Mouse (Mus musculus) testis, postnatal 14 days (tissue): ENCODE measurements around the gene Urgcp.
"Not testable (repeated sequence)": the region's sequence is repeated elsewhere in the genome, so short reads cannot be mapped to it uniquely, and the experiment has no call there.

Experiments used
- DNase-seq: peaks from one replicate; pipeline ENCODE4 v3.0.0; 2021; ENCODE audit warnings: low spot score

Gene Urgcp

DNA sequence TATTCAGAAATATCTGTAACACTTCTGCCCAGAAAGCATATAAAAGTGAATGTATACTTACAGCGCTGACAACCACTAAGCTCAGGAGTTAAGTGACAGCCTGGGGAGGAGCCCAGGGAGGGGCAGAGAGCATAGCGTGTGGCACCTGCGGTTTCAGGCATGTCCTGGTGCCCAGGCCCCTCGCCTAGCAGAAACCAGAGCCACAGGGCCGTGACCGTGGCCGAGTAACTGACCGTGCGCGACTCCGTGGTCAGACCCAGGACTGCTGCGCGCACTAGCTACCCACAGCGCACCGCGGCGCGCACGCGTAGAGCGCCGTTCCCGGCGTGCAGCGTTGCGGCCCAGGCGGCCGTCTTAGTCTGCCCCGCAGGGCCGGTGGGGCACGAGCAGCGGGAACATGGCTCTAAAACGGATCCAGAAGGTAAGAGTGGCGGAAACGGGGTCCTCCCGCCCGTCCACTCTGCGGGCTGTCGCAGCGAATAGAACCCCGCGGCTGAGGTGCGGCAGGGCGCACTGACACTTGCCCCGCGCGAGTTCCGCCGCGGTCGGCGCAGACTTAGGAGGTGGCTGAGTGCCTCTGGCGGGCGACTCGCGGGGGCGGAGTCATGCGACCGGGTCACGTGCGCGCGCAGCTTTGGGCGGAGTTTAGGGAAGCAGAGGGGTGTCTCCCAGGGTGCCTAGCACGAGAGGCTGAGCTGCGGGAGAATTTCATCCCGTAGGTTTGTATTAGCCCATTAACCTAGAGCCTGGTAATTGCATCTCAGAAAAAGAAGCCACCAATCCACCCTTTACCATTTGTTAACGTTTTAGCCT lies at the start of gene Urgcp:
Gene Urgcp, minus strand, starts transcription at position 557 of the 813 bp plus-strand sequence.
- DNase-seq: peak; percentile 95

GRCm38 (mm10) chr11:5809487-5809886 lies 47.3 kb upstream of the Urgcp start:
- DNase-seq: not testable (repeated sequence)

DNA sequence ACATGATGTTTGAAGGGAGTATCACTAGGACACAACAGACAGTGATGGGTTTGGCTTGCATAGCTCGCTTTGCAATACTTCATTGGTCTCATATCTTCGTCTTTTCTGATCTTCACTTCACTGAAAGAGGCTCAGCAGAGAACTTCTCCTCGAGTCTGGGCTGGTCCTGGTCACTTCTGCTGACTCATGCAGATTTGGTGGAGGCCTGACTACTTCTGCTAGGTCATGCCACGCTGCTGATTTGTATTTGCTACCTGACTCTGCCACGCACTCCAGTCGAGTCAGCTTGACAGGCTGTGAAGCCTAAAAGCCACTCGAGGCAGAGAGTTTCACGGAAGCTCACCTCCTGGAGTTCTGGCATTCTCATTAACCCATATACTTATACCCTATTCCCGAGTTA lies 45.8 kb upstream of the Urgcp start:
- DNase-seq: no peak

DNA sequence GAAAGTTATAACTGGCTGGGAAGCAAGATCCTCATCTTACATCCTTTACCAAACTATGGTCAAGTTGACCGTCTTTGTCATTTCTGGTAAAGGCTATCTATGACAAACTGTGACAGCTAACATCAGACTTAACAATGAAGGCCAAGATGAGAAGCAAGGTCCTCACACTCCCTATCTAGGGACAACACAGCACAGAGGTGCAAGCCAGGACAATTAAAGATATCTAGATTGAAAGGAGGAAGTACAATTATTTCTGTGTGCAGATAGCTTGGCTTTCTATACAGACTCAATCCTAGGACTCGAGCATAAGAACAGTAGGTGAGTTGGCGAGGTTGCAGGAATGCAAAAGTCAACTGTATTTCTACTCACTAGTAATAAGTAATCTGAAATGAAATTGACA lies 43.5 kb upstream of the Urgcp start:
- no peak for DNase-seq

DNA sequence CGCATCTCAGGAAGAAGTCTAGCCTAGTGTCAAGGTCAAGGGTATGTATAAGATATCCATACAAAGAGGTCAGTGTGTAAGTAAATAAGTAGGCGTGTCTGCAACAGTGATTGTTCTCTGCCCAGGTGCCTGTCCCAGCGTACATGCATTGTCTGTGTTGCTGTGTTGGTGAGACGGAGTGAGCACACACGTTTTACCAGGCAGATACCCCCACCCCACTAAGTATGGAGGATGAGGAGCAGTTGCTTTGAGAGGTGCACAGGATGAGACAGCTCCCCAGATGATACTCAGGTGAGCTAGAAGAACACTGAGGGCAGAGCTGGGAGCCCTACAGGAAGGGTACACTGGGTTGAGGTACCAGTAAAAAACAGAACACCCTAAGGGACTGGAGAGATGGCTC lies 42.0 kb upstream of the Urgcp start:
- DNase-seq: no peak

DNA sequence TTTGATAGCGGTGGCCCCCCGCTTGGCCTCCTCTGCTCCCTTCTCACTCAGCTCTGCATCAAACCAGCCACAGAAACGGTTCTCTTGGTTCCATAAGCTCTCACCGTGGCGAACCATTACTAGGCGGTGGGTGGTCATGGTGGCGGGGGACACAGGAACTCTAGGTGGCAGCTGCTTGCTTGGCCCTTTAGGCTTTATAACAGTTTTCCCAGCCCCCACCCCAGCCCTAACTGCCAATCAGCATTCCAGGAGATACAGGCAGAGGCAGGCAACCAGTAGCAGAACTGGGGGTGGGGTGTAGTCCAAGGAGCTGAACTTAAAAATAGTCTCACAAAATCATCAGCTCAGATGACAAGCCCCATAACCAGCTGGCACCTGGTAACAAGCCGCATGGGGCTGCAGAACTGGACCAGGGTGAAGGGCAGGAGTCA lies 41.4 kb upstream of the Urgcp start, which contains the start of gene Pgam2:
Gene Pgam2, minus strand, starts transcription at position 183 of the 431 bp plus-strand sequence.
- no peak for DNase-seq

DNA sequence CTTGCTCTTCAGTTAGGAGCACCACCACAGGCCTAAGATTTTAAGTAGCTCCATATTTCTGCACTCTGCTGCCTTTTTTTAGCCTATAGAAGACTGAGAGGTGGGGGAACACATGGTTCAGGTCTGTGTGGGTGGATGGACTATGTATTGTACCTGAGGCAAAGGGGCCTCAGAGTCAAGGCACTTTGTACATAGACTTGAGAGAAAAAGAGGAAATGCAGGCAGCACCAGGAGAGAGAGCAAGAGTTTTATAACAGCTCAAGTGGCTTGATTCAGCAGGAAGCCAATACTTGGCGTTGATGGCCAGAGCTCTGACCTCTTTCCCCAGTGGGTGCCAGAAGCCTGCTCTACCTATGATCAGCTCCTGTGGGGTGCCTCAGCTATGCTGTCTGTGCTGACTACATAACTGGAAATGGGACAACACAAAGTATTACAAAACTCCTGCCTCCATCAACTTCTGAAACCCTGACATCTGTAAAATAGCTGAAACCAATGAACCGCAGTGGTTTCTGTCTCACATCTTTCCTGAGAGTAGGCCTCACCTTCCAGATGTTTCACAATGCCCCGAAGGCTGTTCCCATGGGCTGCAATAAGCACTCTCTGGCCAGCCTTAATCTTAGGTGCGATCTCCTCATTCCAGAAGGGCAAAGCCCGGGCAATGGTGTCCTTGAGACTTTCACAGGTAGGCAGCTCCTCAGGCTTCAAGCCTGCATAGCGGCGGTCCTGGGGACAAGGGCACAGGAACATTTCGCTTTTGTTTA lies 40.5 kb upstream of the Urgcp start:
- DNase-seq: no peak

- DNase-seq: no peak
Measured at GRCm38 (mm10) chr11:5802005-5802404, 39.8 kb upstream of the Urgcp start.

GRCm38 (mm10) chr11:5801511-5801910 lies 39.3 kb upstream of the Urgcp start:
- no peak for DNase-seq

GRCm38 (mm10) chr11:5799621-5800490 lies 37.7 kb upstream of the Urgcp start:
- DNase-seq: no peak

- DNase-seq: no peak
Measured at GRCm38 (mm10) chr11:5797928-5798327, 35.8 kb upstream of the Urgcp start.

- DNase-seq: no peak
Measured at GRCm38 (mm10) chr11:5797371-5797770, 35.2 kb upstream of the Urgcp start.

GRCm38 (mm10) chr11:5796939-5797338 lies 34.8 kb upstream of the Urgcp start:
- no peak for DNase-seq

DNA sequence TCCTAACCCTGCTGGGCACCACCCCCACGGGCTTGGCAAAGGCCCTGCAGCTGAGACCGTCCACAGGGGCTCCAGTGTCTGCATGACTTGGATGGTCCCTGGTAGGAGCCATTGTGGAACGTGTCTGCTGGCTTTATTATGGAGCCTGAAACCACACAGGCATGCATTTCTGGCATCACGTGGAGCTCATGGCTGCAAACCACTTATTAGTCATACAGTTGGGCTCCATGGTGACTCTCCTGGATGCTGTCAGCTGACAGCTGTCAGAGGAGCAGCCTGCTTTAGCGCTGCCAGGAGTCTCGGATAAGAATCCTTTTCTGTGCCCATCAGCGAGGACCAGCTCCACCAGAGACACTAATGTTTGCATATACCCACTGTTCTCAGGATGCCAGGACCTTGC lies 33.5 kb upstream of the Urgcp start:
- DNase-seq: no peak

DNA sequence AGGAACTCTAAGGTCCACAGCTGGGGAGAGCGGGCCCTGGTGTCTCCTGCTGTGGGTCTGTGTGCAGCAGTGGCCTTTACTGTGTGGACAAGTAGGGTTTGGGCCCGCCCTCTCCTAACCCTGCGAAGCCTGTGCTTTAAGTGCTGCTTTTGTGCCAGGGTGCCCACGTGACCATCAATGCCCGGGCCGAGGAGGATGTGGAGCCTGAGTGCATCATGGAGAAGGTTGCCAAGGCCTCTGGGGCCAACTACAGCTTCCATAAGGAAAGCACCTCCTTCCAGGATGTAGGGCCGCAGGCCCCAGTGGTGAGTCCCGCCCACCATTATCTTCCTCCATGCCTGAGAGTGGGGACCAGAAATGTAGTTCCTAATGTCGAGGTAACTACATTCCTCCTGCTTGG lies 33.1 kb upstream of the Urgcp start:
- DNase-seq: no peak

DNA sequence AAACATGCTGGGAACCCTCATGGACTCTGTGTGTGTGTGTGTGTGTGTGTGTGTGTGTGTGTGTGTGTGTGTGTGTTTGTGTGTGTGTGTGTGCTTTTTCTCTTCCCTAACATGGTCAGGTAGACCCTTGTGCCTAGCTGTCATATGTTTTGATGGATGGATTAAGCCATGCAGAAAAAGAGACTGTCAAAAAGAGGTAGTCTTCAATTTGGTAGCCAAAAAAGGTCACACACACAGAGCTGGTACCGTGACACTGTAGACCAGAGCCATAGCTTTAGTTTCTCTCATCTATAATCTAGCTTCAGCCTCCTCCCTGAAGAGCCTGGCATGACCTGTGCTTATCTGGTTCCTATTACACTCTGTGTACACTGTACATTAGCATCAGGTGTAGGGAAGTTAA lies 28.3 kb upstream of the Urgcp start:
- no peak for DNase-seq

DNA sequence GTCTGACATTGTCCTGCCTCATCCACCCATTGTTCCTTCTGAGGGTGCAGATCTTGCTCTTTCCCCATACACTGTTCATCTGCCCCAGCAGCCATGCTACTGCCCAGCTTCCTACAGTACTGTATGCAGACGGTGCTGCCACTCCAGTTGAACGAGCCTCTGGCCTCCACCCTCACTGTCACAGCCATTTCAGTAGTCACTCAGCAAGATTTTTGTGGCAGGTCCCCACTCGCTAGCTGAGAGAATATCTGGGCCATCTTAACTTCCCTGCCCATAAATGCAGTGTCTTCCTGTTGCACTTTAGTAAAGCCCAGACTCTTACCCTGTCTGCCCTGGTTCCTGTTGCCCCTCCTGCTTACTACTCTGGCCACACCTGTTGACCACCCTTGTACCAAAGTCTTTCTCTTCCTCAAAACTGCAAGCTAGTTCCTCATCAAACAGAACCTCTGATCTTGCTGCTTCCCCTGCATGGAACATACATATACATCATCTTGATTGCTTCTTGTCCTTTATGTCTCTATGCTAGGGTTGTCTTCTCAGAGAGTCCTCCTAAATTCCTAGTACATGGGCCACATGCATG lies 27.7 kb upstream of the Urgcp start:
- DNase-seq: no peak

- no peak for DNase-seq
Measured at GRCm38 (mm10) chr11:5789071-5789753, 27.0 kb upstream of the Urgcp start.

- DNase-seq: peak; percentile 93
Measured at GRCm38 (mm10) chr11:5788056-5789014, 26.2 kb upstream of the Urgcp start, which contains the start of gene Dbnl. Gene Dbnl, plus strand, starts transcription at chr11:5788488.

- no peak for DNase-seq
Measured at GRCm38 (mm10) chr11:5787671-5788055, 25.5 kb upstream of the Urgcp start.
